In the genomic region with DNA sequence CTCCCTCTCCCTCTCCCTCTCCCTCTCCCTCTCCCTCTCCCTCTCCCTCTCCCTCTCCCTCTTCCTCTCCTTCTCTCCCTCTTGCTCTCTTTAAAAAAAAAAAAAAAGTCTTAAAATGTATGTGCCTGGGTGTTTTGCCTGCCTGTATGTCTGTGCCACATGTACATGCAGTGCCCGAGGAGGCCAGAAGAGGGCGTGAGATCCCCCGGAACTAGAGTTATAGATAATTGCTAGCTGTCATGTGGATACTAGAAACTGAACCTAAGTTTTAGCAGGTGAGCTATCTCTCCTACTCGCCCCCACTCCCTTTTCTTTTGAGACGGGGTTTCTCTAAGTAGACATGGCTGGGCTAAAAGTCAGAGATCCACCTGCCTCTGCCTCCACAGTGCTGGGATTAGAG, we compare ENCODE assay signal across 13 mouse cellular contexts. TPM values are rescaled to one million over a fixed set of nuclear protein-coding genes. Genes with fewer than 3 reads are reported as not detected.
DNase-seq lines count a peak whose midpoint lies in the region; ATAC-seq and TF ChIP-seq lines count a peak whose summit lies in the region.
"Had no signal": no experiment of that assay in that cellular context is flagged by ENCODE, and none has a peak within 500 bp of the region (broad histone marks: within the 10 kb centered on the region; RNA-seq: fewer than 3 reads in every experiment).

No protein-coding gene starts in this region.

- H3K27me3 ChIP-seq in lung, postnatal 0 days (replicated peaks; ENCODE audit: insufficient read depth, low read length), result no peaks in the 10 kb centered on the region
- H3K27me3 ChIP-seq in hindbrain, embryonic 12.5 days, result no peaks in the 10 kb centered on the region
- H3K27me3 ChIP-seq: embryonic facial prominence, embryonic 15.5 days had no signal

- H3K27ac ChIP-seq in lung, postnatal 0 days (ENCODE audit: low read length), result no peak overlapping the region
- H3K27ac ChIP-seq in hindbrain, embryonic 12.5 days, result no peak overlapping the region
- H3K27ac ChIP-seq: embryonic facial prominence, embryonic 15.5 days; hindbrain, embryonic 13.5 days had no signal

- no peak overlapping the region for H3K9ac ChIP-seq in lung, postnatal 0 days (replicated peaks; ENCODE audit: low read depth)
- H3K9ac ChIP-seq in hindbrain, embryonic 12.5 days, result no peak overlapping the region
- H3K9ac ChIP-seq: embryonic facial prominence, embryonic 15.5 days; hindbrain, embryonic 13.5 days had no signal

- no peaks in the 10 kb centered on the region for H3K9me3 ChIP-seq in lung, postnatal 0 days (ENCODE audit: low read length)
- H3K9me3 ChIP-seq in hindbrain, embryonic 12.5 days (replicated peaks), result no peaks in the 10 kb centered on the region
- H3K9me3 ChIP-seq: embryonic facial prominence, embryonic 15.5 days; hindbrain, embryonic 13.5 days had no signal

- TF ChIP-seq CTCF in lung, postnatal 0 days (IDR thresholded peaks at IDR 0.05), result peak; percentile 52

- DNase-seq in adrenal gland, adult (ENCODE audit: inconsistent age in 2 of 2, low spot score in 1 of 2), result peak; percentile 57 to 85
- DNase-seq in adrenal gland, postnatal 4 days (ENCODE audit: low spot score in 2 of 2), result no peak
- DNase-seq in lung, postnatal 0 days (ENCODE audit: low spot score), result no peak
- no peak for DNase-seq in lung, adult 18-20 months
- DNase-seq in cerebellum, postnatal 14 days, result peak; percentile 52 to 80
- DNase-seq in testis, postnatal 14 days (ENCODE audit: low spot score), result peak; percentile 47
- DNase-seq in embryo, embryonic 9.5 days (ENCODE audit: extremely low spot score), result no peak

- no peak for ATAC-seq in lung, postnatal 0 days
- ATAC-seq in hindbrain, embryonic 12.5 days (ENCODE audit: low FRiP score), result no peak

- WGBS in lung, postnatal 0 days, result 29% methylated on average over 5 of the region's 5 CpGs
- 28% methylated on average over 5 of the region's 5 CpGs for WGBS in hindbrain, embryonic 12.5 days

- no peaks in the 10 kb centered on the region for H3K36me3 ChIP-seq in lung, postnatal 0 days (ENCODE audit: insufficient read depth, low read length)
- H3K36me3 ChIP-seq in hindbrain, embryonic 12.5 days, result no peaks in the 10 kb centered on the region
- H3K36me3 ChIP-seq: embryonic facial prominence, embryonic 15.5 days; hindbrain, embryonic 13.5 days had no signal

- H3K4me2 ChIP-seq in lung, postnatal 0 days (replicated peaks; ENCODE audit: low read depth, low read length), result no peak overlapping the region
- H3K4me2 ChIP-seq in hindbrain, embryonic 12.5 days (replicated peaks), result no peak overlapping the region
- H3K4me2 ChIP-seq: embryonic facial prominence, embryonic 15.5 days; hindbrain, embryonic 13.5 days had no signal

- H3K4me1 ChIP-seq in lung, postnatal 0 days (ENCODE audit: insufficient read depth, low read depth, low read length), result no peaks in the 10 kb centered on the region
- no peaks in the 10 kb centered on the region for H3K4me1 ChIP-seq in hindbrain, embryonic 12.5 days
- H3K4me1 ChIP-seq: hindbrain, embryonic 13.5 days had no signal

- no peak for TF ChIP-seq EP300 in lung, postnatal 0 days (IDR thresholded peaks at IDR 0.05)

- no peak overlapping the region for H3K4me3 ChIP-seq in lung, postnatal 0 days (ENCODE audit: low read depth, low read length)
- no peak overlapping the region for H3K4me3 ChIP-seq in hindbrain, embryonic 12.5 days
- H3K4me3 ChIP-seq: embryonic facial prominence, embryonic 15.5 days; hindbrain, embryonic 13.5 days; megakaryocyte, embryonic 14.5 days had no signal

RNA-seq across cellular contexts. Expression of gene Syt12, which starts 8.9 kb away (rescaled TPM):
- 10 to 100 TPM; 21.0 to 21.4 TPM for total RNA-seq in adrenal gland, postnatal 4 days (2021)
- polyA plus RNA-seq in lung, postnatal 0 days (2015; fragmentation: Nextera tagmentation; extraction: Ambion mirVana), result 1.0 and 1.3 TPM in 2 replicates
- 1.5 and 1.7 TPM in 2 replicates for polyA plus RNA-seq in hindbrain, embryonic 12.5 days (2016; fragmentation: Nextera tagmentation; extraction: Ambion mirVana)

RNA-seq across cellular contexts. Expression of gene Rhod, which starts 29.1 kb away (rescaled TPM):
- 10 to 100 TPM; 18.0 to 19.7 TPM for total RNA-seq in adrenal gland, postnatal 4 days (2021)
- polyA plus RNA-seq in lung, postnatal 0 days (2015; fragmentation: Nextera tagmentation; extraction: Ambion mirVana), result 25.0 and 25.1 TPM in 2 replicates
- 15.3 and 16.4 TPM in 2 replicates for polyA plus RNA-seq in hindbrain, embryonic 12.5 days (2016; fragmentation: Nextera tagmentation; extraction: Ambion mirVana)

RNA-seq across cellular contexts. Expression of gene 2010003K11Rik, which starts 30.0 kb away (rescaled TPM):
- total RNA-seq in adrenal gland, postnatal 4 days (2021), result 1 to 10 TPM; 2.0 to 4.1 TPM
- polyA plus RNA-seq in lung, postnatal 0 days (2015; fragmentation: Nextera tagmentation; extraction: Ambion mirVana), result 0.12 and 0.20 TPM in 2 replicates
- not detected in 2 replicates for polyA plus RNA-seq in hindbrain, embryonic 12.5 days (2016; fragmentation: Nextera tagmentation; extraction: Ambion mirVana)
- polyA plus RNA-seq: C2C12; embryonic facial prominence, embryonic 15.5 days; hindbrain, embryonic 13.5 days; spleen, adult 2 months had no signal

RNA-seq across cellular contexts. Expression of gene Pcx, which starts 41.9 kb away (rescaled TPM):
- total RNA-seq in adrenal gland, postnatal 4 days (2021), result 100 to 1,000 TPM; 215 to 218 TPM
- 38.6 and 40.9 TPM in 2 replicates for polyA plus RNA-seq in lung, postnatal 0 days (2015; fragmentation: Nextera tagmentation; extraction: Ambion mirVana)
- polyA plus RNA-seq in hindbrain, embryonic 12.5 days (2016; fragmentation: Nextera tagmentation; extraction: Ambion mirVana), result 24.8 and 25.2 TPM in 2 replicates

Comparison
In these comparisons a context has a peak if more than half of its experiments do, and no peak if none do; other contexts are left out.
1. DNase-seq: peak in adrenal gland, adult (2 of 2), cerebellum, postnatal 14 days (2 of 2) and testis, postnatal 14 days (single experiment); none in adrenal gland, postnatal 4 days (0 of 2), lung, postnatal 0 days (single experiment), lung, adult 18-20 months (0 of 2) and embryo, embryonic 9.5 days (single experiment).